Mouse (Mus musculus) forebrain, embryonic 16.5 days (tissue): Measurements from ENCODE around the gene Gm37240. TPM values are rescaled to one million over a fixed set of nuclear protein-coding genes. Genes with fewer than 3 reads are reported as not detected.

Source experiments
- ATAC-seq: fragments of 200-750 bp; cut with Nextera tagmentation; 2 replicates; pipeline ENCODE4 v1.8.0; 2017; ENCODE audit warnings: mild to moderate bottlenecking, moderate library complexity
- H3K27ac ChIP-seq: fragments of 300-500 bp; sonication (generic); 2 replicates; pipeline ENCODE4 v1.5.1; 2014; ENCODE audit warnings: low read length, control low read depth
- H3K27me3 ChIP-seq: fragments of 300-500 bp; sonication (generic); replicated peaks from 2 replicates; pipeline ENCODE4 v1.6.1; 2014; ENCODE audit warnings: low read length; ENCODE audit not compliant: control insufficient read depth, insufficient read depth
- H3K36me3 ChIP-seq: fragments of 300-500 bp; sonication (generic); 2 replicates; pipeline ENCODE4 v1.6.1; 2014; ENCODE audit not compliant: control insufficient read depth, insufficient read depth
- H3K4me1 ChIP-seq: fragments of 300-500 bp; sonication (generic); replicated peaks from 2 replicates; pipeline ENCODE4 v1.6.1; 2014; ENCODE audit warnings: low read length; ENCODE audit not compliant: control insufficient read depth, insufficient read depth
- H3K4me2 ChIP-seq: fragments of 300-500 bp; sonication (generic); 2 replicates; pipeline ENCODE4 v1.6.1; 2014; ENCODE audit warnings: mild to moderate bottlenecking, low read length, control low read depth
- H3K4me3 ChIP-seq: fragments of 300-500 bp; sonication (generic); replicated peaks from 2 replicates; pipeline ENCODE4 v1.5.1; 2014; ENCODE audit warnings: mild to moderate bottlenecking, low read length, control low read depth
- H3K9ac ChIP-seq: fragments of 300-500 bp; sonication (generic); replicated peaks from 2 replicates; pipeline ENCODE4 v1.6.1; 2014; ENCODE audit warnings: low read depth, low read length, control low read depth
- H3K9me3 ChIP-seq: fragments of 300-500 bp; sonication (generic); 2 replicates; pipeline ENCODE4 v1.6.1; 2016; ENCODE audit warnings: low read length; ENCODE audit not compliant: control insufficient read depth
- WGBS: fragments of 180-500 bp; shearing (Covaris S2); extraction: QIAGEN DNeasy Blood & Tissue Kit; methylation state at CpG from one replicate; pipeline ENCODE4 v1.1.7; 2014; 5-methylcytosine and 5-hydroxymethylcytosine counted together
- polyA plus RNA-seq: library from polyadenylated mRNA; unstranded; fragments of >200 nt; fragmentation: Nextera tagmentation; extraction: Ambion mirVana; gene quantifications from 2 replicates; pipeline ENCODE4 v1.2.1, GENCODE M21; 2015

Gm37240 gene
- polyA plus RNA-seq, 1 experiment from 2014 or later = 1.6 TPM

- Histone ChIP-seq H3K4me1 (no peaks in the 10 kb centered on the region), H3K27ac (no peak overlapping the region), H3K36me3 (no peaks in the 10 kb centered on the region), H3K27me3 (no peaks in the 10 kb centered on the region), H3K9ac (no peak overlapping the region), H3K9me3 (no peaks in the 10 kb centered on the region), H3K4me2 (no peak overlapping the region), H3K4me3 (no peak overlapping the region)
- ATAC-seq = no peak
- WGBS = 26% methylated on average over 1 of the region's 1 CpGs
Measured at GRCm38 (mm10) chr3:84906528-84906927, 980.8 kb downstream of the Gm37240 start.

- H3K4me2 ChIP-seq = no peak overlapping the region
- H3K9me3 ChIP-seq = no peaks in the 10 kb centered on the region
- H3K4me1 ChIP-seq = no peaks in the 10 kb centered on the region
- no peak for ATAC-seq
- H3K4me3 ChIP-seq = no peak overlapping the region
- no peaks in the 10 kb centered on the region for H3K27me3 ChIP-seq
- 92% methylated on average over 8 of the region's 8 CpGs for WGBS
- no peak overlapping the region for H3K9ac ChIP-seq
- no peak overlapping the region for H3K27ac ChIP-seq
- H3K36me3 ChIP-seq = no peaks in the 10 kb centered on the region
Measured at GRCm38 (mm10) chr3:84897952-84898351, 989.4 kb downstream of the Gm37240 start.

- Histone ChIP-seq H3K9me3 (no peaks in the 10 kb centered on the region), H3K9ac (no peak overlapping the region), H3K4me3 (no peak overlapping the region), H3K27ac (no peak overlapping the region), H3K4me2 (no peak overlapping the region), H3K4me1 (no peaks in the 10 kb centered on the region), H3K36me3 (no peaks in the 10 kb centered on the region), H3K27me3 (no peaks in the 10 kb centered on the region)
- WGBS = 95% methylated on average over 5 of the region's 5 CpGs
- ATAC-seq = no peak
Measured at GRCm38 (mm10) chr3:84890983-84891382, 996.3 kb downstream of the Gm37240 start.

GRCm38 (mm10) chr3:84889648-84890047 lies 997.7 kb downstream of the Gm37240 start:
- ATAC-seq = no peak
- 86% methylated on average over 1 of the region's 1 CpGs for WGBS
- H3K9ac ChIP-seq = no peak overlapping the region
- H3K9me3 ChIP-seq = no peaks in the 10 kb centered on the region
- H3K4me2 ChIP-seq = no peak overlapping the region
- no peaks in the 10 kb centered on the region for H3K4me1 ChIP-seq
- no peaks in the 10 kb centered on the region for H3K27me3 ChIP-seq
- no peak overlapping the region for H3K4me3 ChIP-seq
- H3K27ac ChIP-seq = no peak overlapping the region
- H3K36me3 ChIP-seq = no peaks in the 10 kb centered on the region

GRCm38 (mm10) chr3:84883817-84884483 lies 1003.4 kb downstream of the Gm37240 start:
- 69% methylated on average over 11 of the region's 11 CpGs for WGBS
- H3K36me3 ChIP-seq = no peaks in the 10 kb centered on the region
- H3K27me3 ChIP-seq = no peaks in the 10 kb centered on the region
- H3K9me3 ChIP-seq = no peaks in the 10 kb centered on the region
- no peak overlapping the region for H3K9ac ChIP-seq
- no peak overlapping the region for H3K4me2 ChIP-seq
- H3K4me3 ChIP-seq = no peak overlapping the region
- no peak overlapping the region for H3K27ac ChIP-seq
- ATAC-seq = no peak
- H3K4me1 ChIP-seq = no peaks in the 10 kb centered on the region

- Histone ChIP-seq H3K36me3 (no peaks in the 10 kb centered on the region), H3K4me2 (no peak overlapping the region), H3K9ac (no peak overlapping the region), H3K27me3 (no peaks in the 10 kb centered on the region), H3K27ac (no peak overlapping the region), H3K4me3 (no peak overlapping the region), H3K9me3 (no peaks in the 10 kb centered on the region), H3K4me1 (no peaks in the 10 kb centered on the region)
- no peak for ATAC-seq
- 84% methylated on average over 4 of the region's 4 CpGs for WGBS
Measured at GRCm38 (mm10) chr3:84876211-84876610, 1011.1 kb downstream of the Gm37240 start.

- no peak for ATAC-seq
- H3K27ac ChIP-seq = no peak overlapping the region
- no peaks in the 10 kb centered on the region for H3K9me3 ChIP-seq
- no peak overlapping the region for H3K9ac ChIP-seq
- no peaks in the 10 kb centered on the region for H3K4me1 ChIP-seq
- no peak overlapping the region for H3K4me2 ChIP-seq
- H3K27me3 ChIP-seq = no peaks in the 10 kb centered on the region
- H3K36me3 ChIP-seq = no peaks in the 10 kb centered on the region
- WGBS = 82% methylated on average over 9 of the region's 9 CpGs
- no peak overlapping the region for H3K4me3 ChIP-seq
Measured at GRCm38 (mm10) chr3:84875306-84875705, 1012.0 kb downstream of the Gm37240 start.

GRCm38 (mm10) chr3:84870126-84870525 lies 1017.2 kb downstream of the Gm37240 start:
- ATAC-seq = no peak
- Histone ChIP-seq H3K9ac (no peak overlapping the region), H3K4me1 (peaks cover 6% of the 10 kb centered on the region), H3K36me3 (no peaks in the 10 kb centered on the region), H3K27me3 (no peaks in the 10 kb centered on the region), H3K27ac (no peak overlapping the region), H3K9me3 (no peaks in the 10 kb centered on the region), H3K4me3 (no peak overlapping the region), H3K4me2 (no peak overlapping the region)

- Histone ChIP-seq H3K27me3 (no peaks in the 10 kb centered on the region), H3K36me3 (no peaks in the 10 kb centered on the region), H3K9me3 (no peaks in the 10 kb centered on the region), H3K4me3 (no peak overlapping the region), H3K27ac (no peak overlapping the region), H3K9ac (no peak overlapping the region), H3K4me1 (peaks cover 6% of the 10 kb centered on the region), H3K4me2 (no peak overlapping the region)
- 21% methylated on average over 1 of the region's 1 CpGs for WGBS
- ATAC-seq = no peak
Measured at GRCm38 (mm10) chr3:84867991-84868390, 1019.3 kb downstream of the Gm37240 start.

- no peak for ATAC-seq
Measured at GRCm38 (mm10) chr3:84867434-84867975, 1019.8 kb downstream of the Gm37240 start.

More at GRCm38 (mm10) chr3:84867434-84867975, 1019.8 kb downstream of the Gm37240 start:
- Histone ChIP-seq H3K4me2 (no peak overlapping the region), H3K9me3 (no peaks in the 10 kb centered on the region), H3K27me3 (no peaks in the 10 kb centered on the region), H3K9ac (no peak overlapping the region), H3K4me3 (no peak overlapping the region), H3K27ac (no peak overlapping the region), H3K4me1 (peaks cover 6% of the 10 kb centered on the region), H3K36me3 (no peaks in the 10 kb centered on the region)
- WGBS = 86% methylated on average over 1 of the region's 1 CpGs
